Mouse (Mus musculus): ENCODE results near the gene Fgfr1op2. TPM values are rescaled to one million over a fixed set of nuclear protein-coding genes. Genes with fewer than 3 reads are reported as not detected.
"Not testable (repeated sequence)": the region's sequence is repeated elsewhere in the genome, so short reads cannot be mapped to it uniquely, and the experiment has no call there.

The Fgfr1op2 gene
- 191 and 241 TPM in 2 replicates for total RNA-seq (2015; ENCODE audit: low replicate concordance)
- total RNA-seq (2017; ENCODE audit: low replicate concordance): 160 and 213 TPM in 2 replicates

DNA sequence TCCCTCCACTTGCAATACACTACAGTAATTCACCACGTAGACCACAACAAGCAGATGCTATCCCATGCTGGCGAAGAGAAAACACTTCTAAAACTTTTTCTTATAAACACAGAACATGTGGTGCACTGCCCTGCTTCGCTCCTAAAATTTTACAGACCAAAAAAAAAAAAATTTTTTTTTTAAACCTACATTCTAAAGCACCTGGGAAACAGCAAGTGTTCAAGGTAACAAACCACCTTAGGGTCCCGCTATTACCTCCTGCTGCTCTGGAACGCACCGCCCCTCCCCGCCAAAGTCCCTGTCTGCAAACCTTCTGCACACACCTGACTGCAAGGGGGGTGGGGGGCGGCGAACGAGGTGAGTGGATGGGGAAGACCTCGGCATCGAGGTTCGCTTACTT lies at the start of gene Fgfr1op2:
Fgfr1op2 (plus strand) TSS at position 301 of the 400 bp plus-strand sequence.
- ATAC-seq (replicated peaks; ENCODE audit: low FRiP score, poor library complexity, severe bottlenecking): no peak

- no peak for ATAC-seq (replicated peaks; ENCODE audit: low FRiP score, poor library complexity, severe bottlenecking)
Measured at GRCm38 (mm10) chr6:146527537-146527936, 49.5 kb upstream of the Fgfr1op2 start.

DNA sequence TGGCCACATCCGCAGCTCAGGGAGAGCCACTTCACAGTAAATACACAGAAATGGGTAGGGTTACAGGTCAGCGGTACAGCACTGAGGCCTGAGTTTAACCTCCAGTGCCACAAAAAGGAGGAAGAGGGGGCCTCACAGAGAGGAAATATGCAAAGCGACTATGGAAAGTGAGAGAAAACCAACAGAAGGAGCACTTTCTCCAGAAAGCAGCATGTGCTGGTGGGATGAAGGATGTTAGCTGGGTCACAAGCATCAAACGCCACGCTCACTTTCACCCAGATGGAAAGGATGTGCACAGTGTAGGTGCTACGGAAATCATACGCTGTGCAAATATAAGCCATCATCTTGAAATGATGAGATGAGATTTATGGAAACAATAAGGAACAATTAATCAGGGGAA lies 46.6 kb upstream of the Fgfr1op2 start:
- ATAC-seq (replicated peaks; ENCODE audit: low FRiP score, poor library complexity, severe bottlenecking): no peak

GRCm38 (mm10) chr6:146530769-146531168 lies 46.2 kb upstream of the Fgfr1op2 start:
- no peak for ATAC-seq (replicated peaks; ENCODE audit: low FRiP score, poor library complexity, severe bottlenecking)

GRCm38 (mm10) chr6:146533146-146533545 lies 43.9 kb upstream of the Fgfr1op2 start:
- no peak for ATAC-seq (replicated peaks; ENCODE audit: low FRiP score, poor library complexity, severe bottlenecking)

DNA sequence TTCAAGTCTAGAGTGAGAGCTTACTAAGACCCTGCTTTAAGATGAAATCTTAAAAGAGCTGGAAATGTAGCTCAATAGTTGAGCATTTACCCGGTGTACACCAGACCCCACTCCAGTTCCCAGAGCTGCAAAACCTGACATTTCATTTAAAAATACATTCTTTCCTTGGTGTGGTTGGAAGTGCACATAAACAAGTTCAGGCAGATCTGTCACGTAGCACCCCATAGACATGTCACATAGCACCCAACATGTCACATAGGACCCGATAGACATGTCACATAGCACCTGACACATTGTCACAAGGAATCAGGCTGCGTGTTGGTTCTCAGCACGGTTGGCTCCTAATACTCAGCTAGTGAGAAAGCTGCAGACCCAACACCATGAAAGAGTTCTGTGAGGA lies 41.5 kb upstream of the Fgfr1op2 start:
- no peak for ATAC-seq (replicated peaks; ENCODE audit: low FRiP score, poor library complexity, severe bottlenecking)

DNA sequence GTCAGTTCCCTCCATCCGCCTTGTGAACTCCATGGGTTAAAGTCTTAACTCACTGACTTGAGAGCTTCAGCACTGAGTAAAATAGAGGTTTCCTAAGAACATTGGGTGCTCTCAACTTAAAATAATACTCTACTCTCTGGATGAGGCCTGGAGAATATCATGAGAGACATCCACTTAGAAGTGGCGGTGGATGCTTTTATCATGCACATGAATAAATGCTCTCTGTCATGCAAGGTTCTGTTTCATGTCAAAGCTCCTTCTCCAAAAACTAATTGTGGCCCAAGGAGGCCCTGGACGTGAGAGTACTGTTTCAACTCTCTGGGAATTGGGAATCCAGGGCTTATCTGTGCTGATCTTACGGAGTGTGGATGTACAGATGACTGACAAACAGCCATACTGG lies 39.9 kb upstream of the Fgfr1op2 start:
- no peak for ATAC-seq (replicated peaks; ENCODE audit: low FRiP score, poor library complexity, severe bottlenecking)

GRCm38 (mm10) chr6:146538071-146538470 lies 38.9 kb upstream of the Fgfr1op2 start:
- ATAC-seq (replicated peaks; ENCODE audit: low FRiP score, poor library complexity, severe bottlenecking): no peak

DNA sequence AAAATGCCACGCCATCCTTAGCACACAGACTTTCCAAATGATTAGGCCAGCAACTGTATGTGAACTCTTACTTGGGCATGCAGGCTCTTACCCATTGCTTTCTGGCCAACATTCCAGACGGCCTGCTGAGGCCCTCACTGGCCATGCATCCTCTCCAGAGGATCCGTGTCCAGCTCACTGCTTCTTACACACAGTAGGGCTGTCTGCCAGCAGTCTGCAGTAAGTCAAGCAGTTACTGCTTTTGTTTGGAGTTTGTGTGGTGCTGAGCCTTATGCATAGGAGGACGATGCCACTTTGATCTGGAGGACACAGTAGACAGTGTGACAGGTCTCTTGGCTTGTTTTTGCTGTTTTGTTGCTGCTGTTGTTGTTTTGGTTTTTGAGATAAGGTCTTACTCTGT lies 38.3 kb upstream of the Fgfr1op2 start:
- ATAC-seq (replicated peaks; ENCODE audit: low FRiP score, poor library complexity, severe bottlenecking): no peak

DNA sequence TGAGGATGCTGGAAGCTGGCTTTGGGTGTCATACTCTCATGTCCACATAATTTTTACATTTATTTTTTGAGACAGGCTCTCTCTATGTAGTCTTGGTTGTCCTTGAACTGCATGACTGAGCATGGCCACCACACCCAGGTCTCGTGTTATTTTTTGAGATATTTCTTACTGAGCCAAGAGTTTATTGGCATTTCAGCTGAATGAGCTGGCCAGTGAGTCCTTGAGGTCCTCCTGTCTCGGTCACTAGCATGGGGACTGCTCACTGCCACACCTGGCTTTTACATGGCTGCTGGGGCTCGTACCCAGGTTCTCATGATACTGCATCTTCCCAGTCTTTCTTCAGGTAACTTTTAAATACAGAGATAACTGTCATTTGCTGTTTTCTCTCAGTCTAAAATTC lies 36.6 kb upstream of the Fgfr1op2 start:
- ATAC-seq (replicated peaks; ENCODE audit: low FRiP score, poor library complexity, severe bottlenecking): no peak

DNA sequence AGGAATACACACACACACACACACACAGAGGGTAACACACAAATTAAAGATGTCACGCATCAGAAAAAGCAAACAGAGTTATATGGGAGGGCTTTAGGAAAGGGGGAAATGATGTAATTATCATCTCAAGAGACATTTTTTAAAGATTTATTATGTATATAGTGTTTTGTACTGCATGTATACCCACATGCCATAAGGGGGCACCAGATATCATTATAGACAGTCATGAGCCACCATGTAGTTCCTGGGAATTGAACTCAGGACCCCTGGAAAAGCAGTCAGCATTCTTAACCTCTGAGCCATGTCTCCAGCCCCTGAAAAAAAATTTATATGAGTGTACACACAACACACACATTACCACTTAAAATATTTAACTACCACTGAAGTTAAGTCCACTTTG lies 32.4 kb upstream of the Fgfr1op2 start:
- peak; percentile 43; the same call in 1 of the 2 replicates for ATAC-seq (replicated peaks; ENCODE audit: low FRiP score, poor library complexity, severe bottlenecking)

GRCm38 (mm10) chr6:146545289-146545865 lies 31.6 kb upstream of the Fgfr1op2 start:
- ATAC-seq (replicated peaks; ENCODE audit: low FRiP score, poor library complexity, severe bottlenecking): no peak

DNA sequence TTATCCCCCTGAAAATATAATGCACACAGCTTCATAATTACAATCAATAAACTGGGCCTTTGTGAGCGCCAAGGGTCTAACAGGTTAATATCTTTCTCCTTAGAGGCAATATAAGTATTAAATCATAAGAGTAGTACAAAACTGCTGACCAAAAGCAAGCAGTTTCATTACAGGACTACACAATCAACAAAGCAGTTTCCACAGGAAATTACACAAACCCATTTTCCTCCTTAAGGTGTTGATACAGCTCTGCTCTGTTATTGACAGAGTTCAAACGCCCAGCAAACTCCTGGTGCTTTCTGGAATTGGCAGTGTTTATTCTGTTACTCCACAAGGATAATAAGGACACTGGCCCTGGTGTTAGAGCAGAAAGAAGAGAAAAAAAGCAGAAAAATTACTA lies 26.6 kb upstream of the Fgfr1op2 start:
- ATAC-seq (replicated peaks; ENCODE audit: low FRiP score, poor library complexity, severe bottlenecking): no peak

DNA sequence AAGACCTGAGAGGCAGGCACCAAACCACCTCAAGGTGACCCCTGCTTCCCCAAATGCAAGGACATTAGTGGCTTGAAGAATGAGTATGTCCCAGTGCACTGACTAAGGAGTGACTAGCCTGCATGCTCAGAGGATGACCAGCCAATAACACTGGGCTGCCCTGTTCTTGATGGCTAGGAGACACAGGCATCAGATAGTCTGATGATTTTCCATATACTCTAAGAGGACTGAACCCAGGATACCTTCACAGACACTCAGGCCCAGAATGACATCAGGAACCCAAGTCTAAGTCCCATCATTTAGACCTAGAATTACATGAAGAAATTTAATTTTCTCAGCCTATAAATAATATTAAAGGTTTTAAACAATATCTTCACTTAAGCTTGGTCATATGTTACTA lies 25.7 kb upstream of the Fgfr1op2 start:
- no peak for ATAC-seq (replicated peaks; ENCODE audit: low FRiP score, poor library complexity, severe bottlenecking)

- not testable (repeated sequence) for ATAC-seq (replicated peaks; ENCODE audit: low FRiP score, poor library complexity, severe bottlenecking)
Measured at GRCm38 (mm10) chr6:146562461-146562860, 14.5 kb upstream of the Fgfr1op2 start.

DNA sequence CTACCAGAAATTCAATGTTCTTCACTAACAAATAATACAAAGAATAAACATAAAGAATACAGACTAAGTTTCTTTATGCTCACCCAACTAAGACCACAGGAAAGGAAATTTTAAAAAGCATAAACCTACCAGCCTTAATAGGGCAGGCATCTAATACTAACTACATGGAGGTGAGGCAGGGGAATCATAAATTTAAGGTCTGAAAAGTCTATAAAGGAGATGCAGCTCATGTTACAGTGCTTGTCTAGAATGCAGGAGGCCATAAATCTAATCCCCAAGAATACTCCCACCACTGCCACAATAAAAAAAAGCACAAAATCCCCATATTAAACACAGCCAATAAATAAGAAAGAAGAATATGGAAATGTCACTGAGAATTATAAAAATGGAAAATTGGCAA lies 4.9 kb upstream of the Fgfr1op2 start:
- no peak for ATAC-seq (replicated peaks; ENCODE audit: low FRiP score, poor library complexity, severe bottlenecking)

DNA sequence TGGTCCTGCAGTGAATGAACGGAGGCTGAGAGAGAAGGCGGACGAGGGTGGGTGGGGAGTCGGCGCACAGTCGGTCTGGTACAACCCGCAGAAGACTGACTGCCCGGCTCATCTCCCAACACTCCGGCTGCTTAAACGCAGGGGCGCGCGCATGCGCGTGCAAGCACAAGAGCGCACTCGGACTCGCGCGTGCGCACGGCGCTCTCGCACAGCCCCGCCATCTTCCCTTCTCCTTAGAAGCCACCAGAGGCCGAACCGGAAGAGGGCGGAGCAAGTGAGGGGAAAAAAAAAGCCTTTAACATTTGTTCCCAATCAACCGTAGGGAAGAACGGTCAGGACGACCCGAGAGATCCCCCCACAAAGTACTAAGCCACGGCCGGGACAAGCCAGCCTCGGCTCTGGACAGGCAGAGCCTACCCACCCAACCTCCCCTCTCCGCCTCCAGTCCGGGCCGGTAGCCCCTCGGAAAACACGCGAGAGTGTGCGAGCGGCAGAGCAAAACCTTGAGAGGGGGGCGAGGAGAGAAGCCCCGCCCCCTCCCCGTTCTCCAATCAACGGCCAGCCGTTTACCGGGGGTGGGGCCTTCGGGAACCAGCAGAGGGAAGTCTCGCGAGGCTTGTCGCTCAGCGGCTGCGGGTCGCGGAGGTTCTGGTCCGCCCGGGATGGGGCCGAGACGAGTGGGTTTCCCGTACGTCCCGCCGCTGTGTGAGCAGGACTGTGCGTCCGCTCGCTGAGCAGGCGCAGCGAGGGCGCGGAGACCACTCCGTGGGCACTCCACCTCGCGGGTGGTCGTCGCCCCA lies 507 bp downstream of the Fgfr1op2 start, which contains the start of gene Ints13:
Ints13 (minus strand) TSS at position 526 of the 800 bp plus-strand sequence.
- ATAC-seq (replicated peaks; ENCODE audit: low FRiP score, poor library complexity, severe bottlenecking): peak; percentile 90

DNA sequence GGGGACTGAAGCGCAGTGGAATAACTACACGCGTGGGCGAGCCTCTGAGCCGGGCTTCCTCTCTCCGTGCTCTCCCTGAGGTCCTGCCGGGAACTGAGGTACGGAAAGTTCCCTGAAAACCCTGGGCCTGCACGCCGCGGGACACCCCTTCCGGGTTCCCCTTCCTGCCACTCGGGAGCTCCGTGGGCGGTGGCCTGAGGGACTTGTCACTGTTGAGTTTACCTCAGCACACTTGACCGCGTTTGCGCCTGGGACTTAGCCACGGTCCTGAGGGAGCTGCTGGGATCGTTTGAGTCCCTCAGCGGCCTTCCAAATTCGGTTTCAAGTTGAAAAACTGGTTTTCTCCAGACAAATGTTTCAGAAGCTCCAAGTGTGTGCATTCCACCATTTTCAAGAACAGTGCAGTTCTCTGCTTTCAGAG lies 1.1 kb downstream of the Fgfr1op2 start:
- ATAC-seq (replicated peaks; ENCODE audit: low FRiP score, poor library complexity, severe bottlenecking): peak; percentile 64

DNA sequence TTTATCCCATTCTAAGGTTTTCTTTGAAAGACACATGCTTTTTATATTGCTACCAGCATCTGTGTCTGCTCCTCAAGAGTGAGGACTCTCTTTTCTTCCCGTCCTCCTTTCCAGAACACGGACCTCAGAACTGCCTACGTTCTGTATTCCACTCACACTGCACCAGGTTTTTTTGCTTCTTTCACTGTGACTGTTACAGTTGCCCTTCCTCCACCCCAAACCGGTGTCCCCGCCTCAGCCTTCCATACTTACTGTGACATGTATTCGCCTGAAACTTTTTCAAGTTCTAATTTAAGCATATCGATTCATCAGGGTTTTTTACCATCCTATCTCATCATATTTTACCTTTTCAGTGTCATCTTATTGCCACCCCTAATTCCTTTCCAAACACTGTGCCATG lies 1.6 kb downstream of the Fgfr1op2 start:
- ATAC-seq (replicated peaks; ENCODE audit: low FRiP score, poor library complexity, severe bottlenecking): peak; percentile 32; the same call in 1 of the 2 replicates

- ATAC-seq (replicated peaks; ENCODE audit: low FRiP score, poor library complexity, severe bottlenecking): no peak
Measured at GRCm38 (mm10) chr6:146580381-146580926, 3.5 kb downstream of the Fgfr1op2 start.

Data from erythroid progenitor cell, adult 5-6 weeks (primary cell).